Mouse (Mus musculus) left cerebral cortex, postnatal 25 days (tissue): Measurements from ENCODE around the gene Armh3. TPM values are rescaled to one million over a fixed set of nuclear protein-coding genes. Genes with fewer than 3 reads are reported as not detected.

Source experiments
- DNase-seq, 2 experiments: peaks; one replicate each; pipeline ENCODE4 v3.0.0; 2022; ENCODE audit warnings: low spot score in 2 of 2, mixed read lengths in 1 of 2
- intact Hi-C: fragments of 180-260 bp; cut with DNase I; formaldehyde crosslinking; loops from one replicate; pipeline ENCODE4 v1.15.1; 2025
- total RNA-seq, 2 experiments: library from RNA; stranded (reverse); gene quantifications; 2 replicates each; pipeline ENCODE4 v1.2.3; 2021

Armh3 gene
- total RNA-seq, 2 experiments from 2014 or later, result 19.7 to 19.8 TPM

GRCm38 (mm10) chr19:45780350-45780915 lies 217.9 kb downstream of the Armh3 start:
- intact Hi-C loops, result no loop called here
- DNase-seq, result no peak

GRCm38 (mm10) chr19:45775486-45775885 lies 222.8 kb downstream of the Armh3 start:
- DNase-seq, result peak; percentile 26 to 86
- intact Hi-C loops, result no loop called here

GRCm38 (mm10) chr19:45771501-45771900 lies 226.8 kb downstream of the Armh3 start:
- intact Hi-C loops, result no loop called here
- no peak for DNase-seq

Other genes starting within 250 kb of the Armh3 start
- 1 to 10 TPM; 7.1 to 7.4 TPM for gene Npm3, start 248.9 kb downstream of the Armh3 start, total RNA-seq
- gene Mgea5, start 214.7 kb downstream of the Armh3 start, total RNA-seq, result 100 to 1,000 TPM; 159 to 160 TPM
- gene Kcnip2, start 182.4 kb downstream of the Armh3 start, total RNA-seq, result 100 to 1,000 TPM; 141 to 165 TPM
- 1 to 10 TPM; 5.7 TPM for gene Hps6, start 5.0 kb upstream of the Armh3 start, total RNA-seq
- 10 to 100 TPM; 23.3 to 27.7 TPM for gene Pprc1, start 46.4 kb upstream of the Armh3 start, total RNA-seq
- gene Ldb1, start 46.7 kb upstream of the Armh3 start, total RNA-seq, result 100 to 1,000 TPM; 104 to 105 TPM
- 10 to 100 TPM; 40.1 to 41.8 TPM for gene Nolc1, start 77.4 kb upstream of the Armh3 start, total RNA-seq
- gene Elovl3, start 133.4 kb upstream of the Armh3 start, total RNA-seq, result not detected
- not detected for gene Pitx3, start 149.8 kb upstream of the Armh3 start, total RNA-seq
- gene Gbf1, start 154.0 kb upstream of the Armh3 start, total RNA-seq, result 10 to 100 TPM; 87.4 to 98.2 TPM